Mouse (Mus musculus): ENCODE data around the gene Pms2. TPM values are rescaled to one million over a fixed set of nuclear protein-coding genes. Genes with fewer than 3 reads are reported as not detected.
A peak's percentile ranks its signal among the peaks of the same experiment; 100 is the strongest.

The Pms2 gene
- polyA plus RNA-seq, 1 experiment = 3.9 TPM

- peak; percentile 95 for TF ChIP-seq CTCF (IDR thresholded peaks at IDR 0.05; ENCODE audit: extremely low read depth, insufficient read depth, insufficient read length, insufficient replicate concordance)
- no peak for TF ChIP-seq POLR2A (IDR thresholded peaks at IDR 0.05; ENCODE audit: low read depth, low read length)
These were observed 65.3 kb downstream of the Pms2 start for GRCm38 (mm10) chr5:143974931-143975630.

GRCm38 (mm10) chr5:143975631-143975933, 65.8 kb downstream of the Pms2 start:
- Histone ChIP-seq H3K27ac (ENCODE audit: insufficient read depth, low read length) (no peak overlapping the region), H3K27me3 (ENCODE audit: control insufficient read depth, insufficient read depth, low read length) (no peaks in the 10 kb centered on the region), H3K4me1 (ENCODE audit: control insufficient read depth, insufficient read depth, insufficient read length) (no peaks in the 10 kb centered on the region), H3K4me3 (ENCODE audit: extremely low read depth, insufficient read depth, insufficient read length) (no peak overlapping the region), H3K36me3 (ENCODE audit: control insufficient read depth, insufficient read depth, low read length) (no peaks in the 10 kb centered on the region)
- DNase-seq (ENCODE audit: low read depth in 1 of 2, low spot score in 2 of 2) = no peak
- WGBS = 39% methylated on average over 2 of the region's 2 CpGs
- TF ChIP-seq POLR2A (IDR thresholded peaks at IDR 0.05; ENCODE audit: low read depth, low read length) = no peak
- no peak for TF ChIP-seq CTCF (IDR thresholded peaks at IDR 0.05; ENCODE audit: extremely low read depth, insufficient read depth, insufficient read length, insufficient replicate concordance)

More at GRCm38 (mm10) chr5:143974931-143975630, 65.3 kb downstream of the Pms2 start:
- peak; percentile 34 to 50 for DNase-seq (ENCODE audit: low read depth in 1 of 2, low spot score in 2 of 2)
- Histone ChIP-seq H3K27ac (ENCODE audit: insufficient read depth, low read length) (no peak overlapping the region), H3K4me3 (ENCODE audit: extremely low read depth, insufficient read depth, insufficient read length) (no peak overlapping the region), H3K36me3 (ENCODE audit: control insufficient read depth, insufficient read depth, low read length) (no peaks in the 10 kb centered on the region), H3K4me1 (ENCODE audit: control insufficient read depth, insufficient read depth, insufficient read length) (no peaks in the 10 kb centered on the region), H3K27me3 (ENCODE audit: control insufficient read depth, insufficient read depth, low read length) (no peaks in the 10 kb centered on the region)
- 49% methylated on average over 4 of the region's 4 CpGs for WGBS

- WGBS = 88% methylated on average over 11 of the region's 11 CpGs
- Histone ChIP-seq H3K36me3 (ENCODE audit: control insufficient read depth, insufficient read depth, low read length) (no peaks in the 10 kb centered on the region), H3K27ac (ENCODE audit: insufficient read depth, low read length) (no peak overlapping the region), H3K27me3 (ENCODE audit: control insufficient read depth, insufficient read depth, low read length) (no peaks in the 10 kb centered on the region), H3K4me3 (ENCODE audit: extremely low read depth, insufficient read depth, insufficient read length) (no peak overlapping the region), H3K4me1 (ENCODE audit: control insufficient read depth, insufficient read depth, insufficient read length) (no peaks in the 10 kb centered on the region)
- TF ChIP-seq POLR2A (IDR thresholded peaks at IDR 0.05; ENCODE audit: low read depth, low read length) = no peak
- no peak for TF ChIP-seq CTCF (IDR thresholded peaks at IDR 0.05; ENCODE audit: extremely low read depth, insufficient read depth, insufficient read length, insufficient replicate concordance)
- DNase-seq (ENCODE audit: low read depth in 1 of 2, low spot score in 2 of 2) = no peak
These were observed 66.5 kb downstream of the Pms2 start for GRCm38 (mm10) chr5:143976232-143976631.

DNA sequence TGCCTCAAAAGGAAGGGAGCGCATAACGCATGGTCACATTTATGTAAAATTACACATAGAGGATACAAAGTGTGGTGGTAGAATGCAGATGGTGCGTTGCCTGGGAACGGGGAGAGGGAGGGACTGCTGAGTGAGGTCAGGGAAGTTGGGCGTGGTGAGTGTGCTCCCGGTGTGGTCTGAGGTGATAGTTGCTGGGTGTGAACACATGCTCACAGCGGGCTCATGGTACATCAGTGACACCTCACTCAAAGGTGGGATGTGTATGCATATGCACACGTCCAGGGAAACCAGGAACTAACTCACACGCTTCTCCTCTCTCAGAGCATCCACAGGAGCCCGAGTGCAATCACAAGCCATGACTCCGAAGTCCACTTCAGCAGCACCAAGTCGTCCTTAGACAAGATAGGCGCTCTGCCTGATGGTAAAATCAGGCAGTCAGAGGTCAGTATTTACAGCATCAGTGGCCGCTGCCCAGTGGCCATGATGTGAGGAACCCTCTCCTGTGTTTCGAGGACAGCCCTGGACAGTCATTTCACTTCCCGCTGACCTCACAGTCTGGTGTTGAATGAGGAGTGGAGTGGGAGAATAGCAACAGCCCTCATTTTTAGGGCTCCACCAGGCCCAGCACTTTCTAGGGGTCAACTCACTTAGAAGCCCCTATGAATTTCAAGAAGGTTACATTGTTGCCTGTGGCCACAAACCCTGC, 67.1 kb downstream of the Pms2 start:
- Histone ChIP-seq H3K36me3 (ENCODE audit: control insufficient read depth, insufficient read depth, low read length) (0 out of 2 replicates have a peak, but pooled peaks cover 1% of the 10 kb centered on the region), H3K27me3 (ENCODE audit: control insufficient read depth, insufficient read depth, low read length) (no peaks in the 10 kb centered on the region), H3K27ac (ENCODE audit: insufficient read depth, low read length) (no peak overlapping the region), H3K4me1 (ENCODE audit: control insufficient read depth, insufficient read depth, insufficient read length) (no peaks in the 10 kb centered on the region), H3K4me3 (ENCODE audit: extremely low read depth, insufficient read depth, insufficient read length) (no peak overlapping the region)
- WGBS = 72% methylated on average over 16 of the region's 16 CpGs
- no peak for DNase-seq (ENCODE audit: low read depth in 1 of 2, low spot score in 2 of 2)
- TF ChIP-seq CTCF (IDR thresholded peaks at IDR 0.05; ENCODE audit: extremely low read depth, insufficient read depth, insufficient read length, insufficient replicate concordance) (no peak), POLR2A (IDR thresholded peaks at IDR 0.05; ENCODE audit: low read depth, low read length) (no peak)

GRCm38 (mm10) chr5:143980858-143981257, 71.1 kb downstream of the Pms2 start:
- H3K27me3 ChIP-seq (ENCODE audit: control insufficient read depth, insufficient read depth, low read length) = no peaks in the 10 kb centered on the region
- H3K27ac ChIP-seq (ENCODE audit: insufficient read depth, low read length) = no peak overlapping the region
- no peak for TF ChIP-seq CTCF (IDR thresholded peaks at IDR 0.05; ENCODE audit: extremely low read depth, insufficient read depth, insufficient read length, insufficient replicate concordance)
- no peak for TF ChIP-seq POLR2A (IDR thresholded peaks at IDR 0.05; ENCODE audit: low read depth, low read length)
- H3K4me3 ChIP-seq (ENCODE audit: extremely low read depth, insufficient read depth, insufficient read length) = no peak overlapping the region
- peaks cover 7% of the 10 kb centered on the region for H3K36me3 ChIP-seq (ENCODE audit: control insufficient read depth, insufficient read depth, low read length)
- 84% methylated on average over 9 of the region's 9 CpGs for WGBS
- H3K4me1 ChIP-seq (ENCODE audit: control insufficient read depth, insufficient read depth, insufficient read length) = no peaks in the 10 kb centered on the region
- DNase-seq (ENCODE audit: low read depth in 1 of 2, low spot score in 2 of 2) = no peak

DNA sequence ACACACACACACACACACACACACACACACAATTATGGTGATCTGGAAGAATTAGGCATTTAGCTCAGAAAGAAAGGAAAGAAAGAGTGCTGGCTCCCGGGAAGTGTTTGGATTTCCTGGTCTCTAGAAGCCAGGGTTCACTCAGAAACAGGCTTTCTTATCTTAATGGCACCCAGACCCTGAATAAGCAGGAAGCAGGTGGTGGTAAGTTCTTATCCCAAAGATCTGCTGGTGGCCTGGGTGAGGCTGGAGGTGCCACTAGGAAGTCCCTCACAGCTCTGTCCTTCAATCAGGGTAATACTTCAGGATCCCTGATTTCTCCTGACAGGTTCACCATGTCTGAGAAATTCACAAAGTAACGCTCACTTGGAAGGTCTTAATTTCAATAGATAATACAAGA, 72.6 kb downstream of the Pms2 start:
- H3K27me3 ChIP-seq (ENCODE audit: control insufficient read depth, insufficient read depth, low read length) = no peaks in the 10 kb centered on the region
- no peak overlapping the region for H3K4me3 ChIP-seq (ENCODE audit: extremely low read depth, insufficient read depth, insufficient read length)
- H3K4me1 ChIP-seq (ENCODE audit: control insufficient read depth, insufficient read depth, insufficient read length) = no peaks in the 10 kb centered on the region
- no peak for TF ChIP-seq CTCF (IDR thresholded peaks at IDR 0.05; ENCODE audit: extremely low read depth, insufficient read depth, insufficient read length, insufficient replicate concordance)
- TF ChIP-seq POLR2A (IDR thresholded peaks at IDR 0.05; ENCODE audit: low read depth, low read length) = no peak
- peaks cover 18% of the 10 kb centered on the region for H3K36me3 ChIP-seq (ENCODE audit: control insufficient read depth, insufficient read depth, low read length)
- no peak overlapping the region for H3K27ac ChIP-seq (ENCODE audit: insufficient read depth, low read length)
- DNase-seq (ENCODE audit: low read depth in 1 of 2, low spot score in 2 of 2) = no peak
- WGBS = 77% methylated on average over 2 of the region's 2 CpGs

Other genes with a start within 250 kb of the Pms2 start
- gene Usp42, start 177.7 kb upstream of the Pms2 start, polyA plus RNA-seq (2012; rRNA removed) = 7.2 and 8.0 TPM in 2 replicates
- gene Eif2ak1, start 92.2 kb upstream of the Pms2 start, polyA plus RNA-seq (2012; rRNA removed) = 23.4 and 23.8 TPM in 2 replicates
- gene Ankrd61, start 12.3 kb upstream of the Pms2 start, polyA plus RNA-seq (2012; rRNA removed) = 0.08 and 0.09 TPM in 2 replicates
- 24.2 and 25.2 TPM in 2 replicates for gene Aimp2, start 117 bp upstream of the Pms2 start, polyA plus RNA-seq (2012; rRNA removed)
- not detected in 2 replicates for gene Gm42421, start 18.2 kb downstream of the Pms2 start, polyA plus RNA-seq (2012; rRNA removed)
- gene Rsph10b, start 23.1 kb downstream of the Pms2 start, polyA plus RNA-seq (2012; rRNA removed) = 0.28 and 0.49 TPM in 2 replicates
- 5.9 and 6.1 TPM in 2 replicates for gene Ccz1, start 104.9 kb downstream of the Pms2 start, polyA plus RNA-seq (2012; rRNA removed)
- gene Ocm, start 116.7 kb downstream of the Pms2 start, polyA plus RNA-seq (2012; rRNA removed) = not detected in 2 replicates
- gene Lmtk2, start 190.5 kb downstream of the Pms2 start, polyA plus RNA-seq (2012; rRNA removed) = 10.0 and 12.9 TPM in 2 replicates

Data from spleen, adult 2 months (tissue).